Mouse (Mus musculus) cerebellum, adult 2 months (tissue): ENCODE measurements around the gene Rp2.
"Not testable (repeated sequence)": the region's sequence is repeated elsewhere in the genome, so short reads cannot be mapped to it uniquely, and the experiment has no call there.

ENCODE experiments used
- CTCF ChIP-seq: fragments of 200-500 bp; IDR thresholded peaks from 2 replicates; pipeline ENCODE4 v1.5.1; 2011; ENCODE audit warnings: low read depth, mild to moderate bottlenecking, control low read depth, low read length, moderate library complexity, borderline replicate concordance; ENCODE audit not compliant: insufficient read depth
- POLR2A ChIP-seq: fragments of 200-500 bp; IDR thresholded peaks from 2 replicates; pipeline ENCODE4 v1.6.1; 2011; ENCODE audit warnings: low read length, control low read depth, borderline replicate concordance; ENCODE audit not compliant: insufficient read depth

DNA sequence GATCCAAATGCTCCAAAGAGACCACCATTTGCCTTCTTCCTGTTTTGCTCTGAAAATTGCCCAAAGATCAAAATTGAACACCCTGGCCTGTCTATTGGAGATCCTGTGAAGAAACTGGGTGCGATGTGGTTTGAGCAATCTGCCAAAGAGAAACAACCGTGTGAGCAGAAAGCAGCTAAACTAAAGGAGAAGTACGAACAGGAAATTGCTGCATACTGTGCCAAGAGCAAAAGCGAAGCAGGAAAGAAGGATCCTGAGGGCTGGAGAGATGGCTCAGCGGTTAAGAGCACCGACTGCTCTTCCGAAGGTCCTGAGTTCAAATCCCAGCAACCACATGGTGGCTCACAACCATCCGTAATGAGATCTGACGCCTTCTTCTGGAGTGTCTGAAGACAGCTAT, 27.7 kb downstream of the Rp2 start:
- TF ChIP-seq POLR2A, CTCF: not testable (repeated sequence)
